Mouse (Mus musculus) heart, embryonic 15.5 days (tissue): ENCODE measurements around the gene Ascc3. TPM values are rescaled to one million over a fixed set of nuclear protein-coding genes. Genes with fewer than 3 reads are reported as not detected.

Experiments
- ATAC-seq: fragments of 200-750 bp; cut with Nextera tagmentation; replicated peaks from 2 replicates; pipeline ENCODE4 v1.8.0; 2017; ENCODE audit warnings: low read depth, moderate TSS enrichment; ENCODE audit not compliant: insufficient number of reproducible peaks, insufficient read depth, low FRiP score
- H3K27ac ChIP-seq: fragments of 300-500 bp; sonication (generic); 2 replicates; pipeline ENCODE4 v1.5.1; 2015; ENCODE audit warnings: mild to moderate bottlenecking, inconsistent platforms
- H3K27me3 ChIP-seq: fragments of 300-500 bp; sonication (generic); 2 replicates; pipeline ENCODE4 v1.6.1; 2015; ENCODE audit warnings: inconsistent platforms
- H3K36me3 ChIP-seq: fragments of 300-500 bp; sonication (generic); 2 replicates; pipeline ENCODE4 v1.6.1; 2015; ENCODE audit warnings: mild to moderate bottlenecking, inconsistent platforms
- H3K4me1 ChIP-seq: fragments of 300-500 bp; sonication (generic); replicated peaks from 2 replicates; pipeline ENCODE4 v1.6.1; 2015; ENCODE audit warnings: inconsistent platforms
- H3K4me2 ChIP-seq: fragments of 300-500 bp; sonication (generic); 2 replicates; pipeline ENCODE4 v1.6.1; 2015; ENCODE audit warnings: inconsistent platforms, mild to moderate bottlenecking, moderate library complexity
- H3K4me3 ChIP-seq: fragments of 300-500 bp; sonication (generic); 2 replicates; pipeline ENCODE4 v1.5.1; 2015; ENCODE audit warnings: mild to moderate bottlenecking, inconsistent platforms
- H3K9ac ChIP-seq: fragments of 300-500 bp; sonication (generic); 2 replicates; pipeline ENCODE4 v1.6.1; 2015; ENCODE audit warnings: mild to moderate bottlenecking, inconsistent platforms
- H3K9me3 ChIP-seq: fragments of 300-500 bp; sonication (generic); replicated peaks from 2 replicates; pipeline ENCODE4 v1.6.1; 2016; ENCODE audit warnings: inconsistent platforms
- WGBS: fragments of 180-500 bp; shearing (Covaris S2); methylation state at CpG from one replicate; pipeline ENCODE4 v1.1.7; 2015; ENCODE audit warnings: mixed read lengths; 5-methylcytosine and 5-hydroxymethylcytosine counted together
- polyA plus RNA-seq: library from polyadenylated mRNA; unstranded; fragments of >200 nt; fragmentation: Nextera tagmentation; extraction: Ambion mirVana; gene quantifications from 2 replicates; pipeline ENCODE4 v1.2.1, GENCODE M21; 2015

Ascc3 gene
- polyA plus RNA-seq, 1 experiment from 2014 or later, result 12.3 TPM

GRCm38 (mm10) chr10:50671517-50671916 lies 79.0 kb downstream of the Ascc3 start:
- 75% methylated on average over 5 of the region's 5 CpGs for WGBS
- no peak for ATAC-seq
- Histone ChIP-seq H3K27me3 (no peaks in the 10 kb centered on the region), H3K4me1 (no peaks in the 10 kb centered on the region), H3K36me3 (no peaks in the 10 kb centered on the region), H3K27ac (no peak overlapping the region), H3K4me3 (no peak overlapping the region), H3K9me3 (no peaks in the 10 kb centered on the region), H3K9ac (no peak overlapping the region), H3K4me2 (no peak overlapping the region)

- no peak for ATAC-seq
- no peaks in the 10 kb centered on the region for H3K9me3 ChIP-seq
- no peak overlapping the region for H3K4me3 ChIP-seq
- H3K36me3 ChIP-seq, result 0 out of 2 replicates have a peak, but pooled peaks cover 5% of the 10 kb centered on the region
- no peaks in the 10 kb centered on the region for H3K27me3 ChIP-seq
- no peak overlapping the region for H3K4me2 ChIP-seq
- no peak overlapping the region for H3K9ac ChIP-seq
- no peaks in the 10 kb centered on the region for H3K4me1 ChIP-seq
- no peak overlapping the region for H3K27ac ChIP-seq
Observed at GRCm38 (mm10) chr10:50690324-50690723, 97.9 kb downstream of the Ascc3 start.

- H3K4me2 ChIP-seq, result no peak overlapping the region
- H3K27ac ChIP-seq, result no peak overlapping the region
- H3K4me1 ChIP-seq, result peaks cover 3% of the 10 kb centered on the region; the same call in 1 of the 2 replicates
- no peak for ATAC-seq
- WGBS, result 57% methylated on average over 4 of the region's 4 CpGs
- no peaks in the 10 kb centered on the region for H3K27me3 ChIP-seq
- H3K9ac ChIP-seq, result no peak overlapping the region
- H3K9me3 ChIP-seq, result no peaks in the 10 kb centered on the region
- no peak overlapping the region for H3K4me3 ChIP-seq
- no peaks in the 10 kb centered on the region for H3K36me3 ChIP-seq
Observed at GRCm38 (mm10) chr10:50698836-50699433, 106.5 kb downstream of the Ascc3 start.

- Histone ChIP-seq H3K4me2 (no peak overlapping the region), H3K4me1 (peaks cover 3% of the 10 kb centered on the region; the same call in 1 of the 2 replicates), H3K27ac (no peak overlapping the region), H3K27me3 (no peaks in the 10 kb centered on the region), H3K36me3 (no peaks in the 10 kb centered on the region), H3K9me3 (no peaks in the 10 kb centered on the region), H3K9ac (no peak overlapping the region), H3K4me3 (no peak overlapping the region)
- WGBS, result 51% methylated on average over 2 of the region's 2 CpGs
- no peak for ATAC-seq
Observed at GRCm38 (mm10) chr10:50701736-50702135, 109.3 kb downstream of the Ascc3 start.

GRCm38 (mm10) chr10:50702361-50702760 lies 109.9 kb downstream of the Ascc3 start:
- no peak overlapping the region for H3K9ac ChIP-seq
- no peak overlapping the region for H3K27ac ChIP-seq
- WGBS, result 51% methylated on average over 3 of the region's 3 CpGs
- H3K4me2 ChIP-seq, result no peak overlapping the region
- H3K4me1 ChIP-seq, result peaks cover 3% of the 10 kb centered on the region; the same call in 1 of the 2 replicates
- H3K9me3 ChIP-seq, result no peaks in the 10 kb centered on the region
- H3K4me3 ChIP-seq, result no peak overlapping the region
- H3K36me3 ChIP-seq, result no peaks in the 10 kb centered on the region
- H3K27me3 ChIP-seq, result no peaks in the 10 kb centered on the region
- no peak for ATAC-seq

- no peaks in the 10 kb centered on the region for H3K9me3 ChIP-seq
- ATAC-seq, result no peak
- 17% methylated on average over 6 of the region's 6 CpGs for WGBS
- H3K27me3 ChIP-seq, result no peaks in the 10 kb centered on the region
- H3K4me1 ChIP-seq, result peaks cover 3% of the 10 kb centered on the region; the same call in 1 of the 2 replicates
- H3K9ac ChIP-seq, result no peak overlapping the region
- no peak overlapping the region for H3K27ac ChIP-seq
- no peak overlapping the region for H3K4me2 ChIP-seq
- H3K4me3 ChIP-seq, result no peak overlapping the region
- H3K36me3 ChIP-seq, result no peaks in the 10 kb centered on the region
Observed at GRCm38 (mm10) chr10:50704202-50704601, 111.7 kb downstream of the Ascc3 start.

GRCm38 (mm10) chr10:50704898-50705297 lies 112.4 kb downstream of the Ascc3 start:
- 81% methylated on average over 3 of the region's 3 CpGs for WGBS
- ATAC-seq, result no peak
- no peak overlapping the region for H3K27ac ChIP-seq

GRCm38 (mm10) chr10:50711286-50711685 lies 118.8 kb downstream of the Ascc3 start:
- no peaks in the 10 kb centered on the region for H3K27me3 ChIP-seq
- no peaks in the 10 kb centered on the region for H3K4me1 ChIP-seq
- H3K4me3 ChIP-seq, result no peak overlapping the region
- no peaks in the 10 kb centered on the region for H3K9me3 ChIP-seq
- 86% methylated on average over 3 of the region's 3 CpGs for WGBS
- no peaks in the 10 kb centered on the region; the same call in 1 of the 2 replicates for H3K36me3 ChIP-seq
- H3K4me2 ChIP-seq, result no peak overlapping the region
- no peak overlapping the region for H3K9ac ChIP-seq
- no peak for ATAC-seq
- H3K27ac ChIP-seq, result no peak overlapping the region

More at GRCm38 (mm10) chr10:50704898-50705297, 112.4 kb downstream of the Ascc3 start:
- no peak overlapping the region for H3K9ac ChIP-seq
- no peaks in the 10 kb centered on the region for H3K27me3 ChIP-seq
- peaks cover 3% of the 10 kb centered on the region; the same call in 1 of the 2 replicates for H3K4me1 ChIP-seq
- no peak overlapping the region for H3K4me3 ChIP-seq
- H3K36me3 ChIP-seq, result no peaks in the 10 kb centered on the region
- H3K9me3 ChIP-seq, result no peaks in the 10 kb centered on the region
- no peak overlapping the region for H3K4me2 ChIP-seq

- 87% methylated on average over 1 of the region's 1 CpGs for WGBS
- H3K4me2 ChIP-seq, result no peak overlapping the region
- H3K27me3 ChIP-seq, result no peaks in the 10 kb centered on the region
- H3K27ac ChIP-seq, result no peak overlapping the region
- no peaks in the 10 kb centered on the region for H3K4me1 ChIP-seq
- H3K4me3 ChIP-seq, result no peak overlapping the region
- H3K36me3 ChIP-seq, result no peaks in the 10 kb centered on the region; the same call in 1 of the 2 replicates
- no peaks in the 10 kb centered on the region for H3K9me3 ChIP-seq
- no peak for ATAC-seq
- H3K9ac ChIP-seq, result no peak overlapping the region
Observed at GRCm38 (mm10) chr10:50711765-50712164, 119.3 kb downstream of the Ascc3 start.

- H3K9me3 ChIP-seq, result no peaks in the 10 kb centered on the region
- no peak overlapping the region for H3K9ac ChIP-seq
- no peaks in the 10 kb centered on the region for H3K4me1 ChIP-seq
- no peak overlapping the region for H3K4me3 ChIP-seq
- H3K4me2 ChIP-seq, result no peak overlapping the region
- H3K36me3 ChIP-seq, result peaks cover 4% of the 10 kb centered on the region; the same call in 1 of the 2 replicates
- ATAC-seq, result no peak
- no peak overlapping the region for H3K27ac ChIP-seq
- H3K27me3 ChIP-seq, result no peaks in the 10 kb centered on the region
Observed at GRCm38 (mm10) chr10:50733459-50733858, 141.0 kb downstream of the Ascc3 start.

- ATAC-seq, result no peak
- 81% methylated on average over 2 of the region's 2 CpGs for WGBS
- Histone ChIP-seq H3K4me3 (no peak overlapping the region), H3K27me3 (no peaks in the 10 kb centered on the region), H3K4me1 (no peaks in the 10 kb centered on the region), H3K9ac (no peak overlapping the region), H3K36me3 (peaks cover 3% of the 10 kb centered on the region; the same call in 1 of the 2 replicates), H3K9me3 (no peaks in the 10 kb centered on the region), H3K27ac (no peak overlapping the region), H3K4me2 (no peak overlapping the region)
Observed at GRCm38 (mm10) chr10:50762069-50762468, 169.6 kb downstream of the Ascc3 start.

GRCm38 (mm10) chr10:50762984-50763383 lies 170.5 kb downstream of the Ascc3 start:
- Histone ChIP-seq H3K4me2 (no peak overlapping the region), H3K27me3 (no peaks in the 10 kb centered on the region), H3K4me1 (no peaks in the 10 kb centered on the region), H3K27ac (no peak overlapping the region), H3K9ac (no peak overlapping the region), H3K9me3 (no peaks in the 10 kb centered on the region), H3K4me3 (no peak overlapping the region), H3K36me3 (peaks cover 5% of the 10 kb centered on the region; the same call in 1 of the 2 replicates)
- WGBS, result 83% methylated on average over 2 of the region's 2 CpGs
- ATAC-seq, result no peak
